Mouse (Mus musculus): ENCODE results near the gene Lonp2.

DNA sequence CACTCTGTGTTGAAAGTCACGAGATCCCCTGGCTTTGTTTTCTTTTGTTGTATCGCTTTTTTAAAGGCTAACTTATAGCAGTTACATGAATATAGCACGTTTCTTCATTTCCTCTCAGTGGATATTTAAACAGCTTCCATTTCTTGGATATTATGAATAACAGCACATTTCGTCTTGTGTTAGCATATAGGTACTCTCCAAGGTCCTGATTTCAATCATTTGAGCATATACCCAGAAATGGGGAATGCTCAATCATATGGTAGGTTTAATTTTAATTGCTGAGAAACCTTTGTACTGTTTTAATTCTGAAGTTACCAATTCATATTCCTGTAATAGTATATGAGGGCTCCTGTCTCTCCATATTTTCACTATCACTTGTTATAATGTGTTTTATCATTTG is 15.1 kb downstream of the Lonp2 start:
- TF ChIP-seq CTCF (IDR thresholded peaks at IDR 0.05; ENCODE audit: low read depth, low read length) (no peak), POLR2AphosphoS5 (IDR thresholded peaks at IDR 0.05; ENCODE audit: insufficient replicate concordance, low read depth, low read length) (no peak), TAL1 (conservative IDR thresholded peaks at IDR 0.05; ENCODE audit: low read depth, low read length) (no peak), GATA1 (IDR thresholded peaks at IDR 0.05; ENCODE audit: borderline replicate concordance, low read length) (no peak), GATA2 (IDR thresholded peaks at IDR 0.05; ENCODE audit: borderline replicate concordance, low read depth, low read length) (no peak)
